Mouse (Mus musculus): ENCODE data around the gene Hfm1. TPM values are rescaled to one million over a fixed set of nuclear protein-coding genes. Genes with fewer than 3 reads are reported as not detected.

Hfm1 gene
- polyA plus RNA-seq, 1 experiment = 0.16 TPM

DNA sequence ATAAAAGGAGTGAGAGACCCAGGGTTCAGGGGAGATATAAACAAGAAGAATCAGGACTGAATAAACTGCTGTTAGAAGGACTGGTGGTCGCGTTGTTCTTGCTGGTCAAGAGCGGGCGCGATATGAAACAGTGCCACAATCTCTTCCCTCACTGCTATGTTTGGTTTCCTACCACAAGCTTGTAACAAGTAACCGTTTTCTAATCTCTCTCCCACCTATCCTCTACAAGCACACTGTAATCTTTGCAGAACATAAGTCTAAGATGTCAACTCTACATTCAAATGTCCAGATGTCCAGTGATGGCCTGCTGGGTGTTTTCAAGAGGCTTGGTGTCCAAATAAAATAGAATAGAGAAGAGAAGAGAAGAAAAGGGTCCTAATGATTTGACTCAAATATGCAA, 22.6 kb upstream of the Hfm1 start:
- Histone ChIP-seq H3K9me3 (peaks cover 5% of the 10 kb centered on the region), H3K27me3 (replicated peaks) (peaks cover 5% of the 10 kb centered on the region), H3K4me1 (peaks cover 4% of the 10 kb centered on the region), H3K4me3 (replicated peaks) (no peak overlapping the region), H3K36me3 (replicated peaks; ENCODE audit: low read length) (no peaks in the 10 kb centered on the region)
- TF ChIP-seq FLI1 (IDR thresholded peaks at IDR 0.05; ENCODE audit: low read length) (no peak), GATA1 (IDR thresholded peaks at IDR 0.05; ENCODE audit: borderline replicate concordance, low read length) (no peak)

DNA sequence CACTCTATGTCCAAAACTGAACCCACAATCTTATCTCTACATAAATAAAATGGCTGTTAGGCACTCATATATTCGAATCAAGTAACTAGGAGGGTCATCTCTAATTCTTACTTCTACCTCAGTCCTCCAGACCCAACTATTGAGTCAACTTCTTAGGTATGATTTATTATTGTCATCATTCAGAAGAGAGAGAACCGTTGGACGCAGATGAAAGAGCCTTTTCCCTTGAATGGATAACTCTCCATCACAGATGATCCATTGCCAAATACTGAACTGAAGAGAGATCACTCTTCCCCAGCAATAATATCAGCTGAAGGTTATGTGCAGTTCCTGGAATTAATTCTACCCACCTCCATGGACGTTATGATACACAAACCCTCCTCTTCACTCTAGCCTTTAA, 20.2 kb upstream of the Hfm1 start:
- H3K9me3 ChIP-seq = peaks cover 4% of the 10 kb centered on the region

DNA sequence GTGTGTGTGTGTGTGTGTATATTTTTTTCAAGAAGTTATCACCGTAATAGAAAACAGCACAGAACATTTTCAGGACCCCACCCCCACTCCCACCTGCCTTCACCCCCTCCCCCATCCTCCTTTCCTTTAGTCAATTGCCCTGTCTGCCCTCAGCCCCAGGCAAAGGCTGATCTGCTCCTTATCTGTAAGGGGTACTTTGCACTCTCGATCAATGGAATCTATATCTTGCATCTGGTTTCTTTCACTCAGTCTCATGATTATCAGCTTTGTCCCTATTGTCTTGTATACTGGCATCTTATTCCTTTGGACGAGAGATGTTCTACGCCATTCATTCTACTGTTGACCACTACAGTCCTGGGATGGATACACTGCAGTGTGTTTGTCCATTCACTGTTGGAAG, 1.9 kb upstream of the Hfm1 start:
- TF ChIP-seq FLI1 (IDR thresholded peaks at IDR 0.05; ENCODE audit: low read length) (no peak), GATA1 (IDR thresholded peaks at IDR 0.05; ENCODE audit: borderline replicate concordance, low read length) (no peak)
- Histone ChIP-seq H3K4me3 (replicated peaks) (no peak overlapping the region), H3K27me3 (replicated peaks) (peaks cover 3% of the 10 kb centered on the region), H3K36me3 (replicated peaks; ENCODE audit: low read length) (no peaks in the 10 kb centered on the region), H3K4me1 (peaks cover 15% of the 10 kb centered on the region), H3K9me3 (no peaks in the 10 kb centered on the region)

More for the DNA sequence above, 20.2 kb upstream of the Hfm1 start:
- peaks cover 4% of the 10 kb centered on the region for H3K4me1 ChIP-seq
- no peaks in the 10 kb centered on the region for H3K36me3 ChIP-seq (replicated peaks; ENCODE audit: low read length)
- TF ChIP-seq GATA1 (IDR thresholded peaks at IDR 0.05; ENCODE audit: borderline replicate concordance, low read length) = no peak
- TF ChIP-seq FLI1 (IDR thresholded peaks at IDR 0.05; ENCODE audit: low read length) = no peak
- H3K27me3 ChIP-seq (replicated peaks) = peaks cover 2% of the 10 kb centered on the region
- no peak overlapping the region for H3K4me3 ChIP-seq (replicated peaks)

DNA sequence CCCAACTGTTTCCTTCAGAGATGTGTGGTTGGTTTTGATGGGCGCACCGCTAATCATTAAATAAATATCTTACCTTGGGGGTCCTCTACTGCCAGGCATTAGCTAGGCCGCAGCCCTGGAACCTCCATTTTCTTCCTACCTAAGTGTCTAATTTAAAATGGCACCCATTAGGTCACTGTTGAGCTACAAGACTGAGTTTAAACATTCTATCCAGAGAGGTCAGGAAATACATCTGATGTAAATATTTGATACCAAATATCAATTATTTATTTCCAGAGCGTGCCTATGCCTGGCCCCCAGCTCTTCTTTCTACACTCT, 207 bp upstream of the Hfm1 start:
- Histone ChIP-seq H3K4me3 (replicated peaks) (peak overlapping the region; percentile 91), H3K27me3 (replicated peaks) (peaks cover 3% of the 10 kb centered on the region)
- no peak for TF ChIP-seq GATA1 (IDR thresholded peaks at IDR 0.05; ENCODE audit: borderline replicate concordance, low read length)
- no peak for TF ChIP-seq FLI1 (IDR thresholded peaks at IDR 0.05; ENCODE audit: low read length)

DNA sequence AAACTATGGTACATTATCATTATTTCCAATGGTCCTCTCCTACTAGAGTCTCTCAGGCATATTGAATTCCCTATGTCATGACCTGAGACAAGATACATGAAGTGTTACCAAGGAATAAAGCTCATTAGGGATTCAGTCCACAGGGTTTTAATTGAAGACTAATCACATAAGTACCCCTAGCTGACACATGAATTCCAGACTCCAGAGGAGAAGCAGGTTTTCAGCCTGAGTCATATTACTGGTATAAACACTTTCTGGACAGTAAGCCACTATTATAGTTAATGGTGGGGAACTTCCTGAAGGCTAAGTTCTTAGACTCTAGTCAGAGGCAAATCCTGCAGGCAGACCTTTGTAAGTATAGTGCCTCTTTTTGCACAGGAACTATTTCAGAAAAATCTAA, 6.8 kb downstream of the Hfm1 start:
- H3K4me3 ChIP-seq (replicated peaks) = no peak overlapping the region
- no peaks in the 10 kb centered on the region for H3K27me3 ChIP-seq (replicated peaks)
- H3K4me1 ChIP-seq = peaks cover 4% of the 10 kb centered on the region; the same call in 1 of the 2 replicates
- TF ChIP-seq FLI1 (IDR thresholded peaks at IDR 0.05; ENCODE audit: low read length) (no peak), GATA1 (IDR thresholded peaks at IDR 0.05; ENCODE audit: borderline replicate concordance, low read length) (no peak)
- H3K36me3 ChIP-seq (replicated peaks; ENCODE audit: low read length) = no peaks in the 10 kb centered on the region
- no peaks in the 10 kb centered on the region for H3K9me3 ChIP-seq

More for the DNA sequence above, 207 bp upstream of the Hfm1 start:
- Histone ChIP-seq H3K4me1 (peaks cover 15% of the 10 kb centered on the region), H3K36me3 (replicated peaks; ENCODE audit: low read length) (no peaks in the 10 kb centered on the region), H3K9me3 (no peaks in the 10 kb centered on the region)

DNA sequence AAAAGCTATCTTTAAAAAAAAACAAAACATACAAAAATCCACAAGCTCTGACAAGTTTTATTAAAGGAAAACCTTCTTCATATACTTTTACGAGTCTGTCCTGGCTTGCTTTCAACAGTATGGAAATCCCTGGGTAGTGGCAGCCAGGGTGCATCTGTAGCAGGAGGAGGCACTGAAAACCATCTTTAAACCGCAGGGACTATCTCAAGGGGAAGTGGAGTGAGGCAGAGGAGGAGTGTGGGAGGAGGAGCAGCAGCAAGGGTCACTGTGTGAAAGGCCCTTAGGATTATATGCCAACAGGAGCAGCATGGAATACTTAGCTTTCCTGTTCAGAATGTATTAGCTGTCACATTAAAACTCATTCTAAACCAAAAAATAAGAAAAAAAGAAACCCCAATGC, 29.2 kb downstream of the Hfm1 start:
- no peaks in the 10 kb centered on the region for H3K36me3 ChIP-seq (replicated peaks; ENCODE audit: low read length)
- H3K4me1 ChIP-seq = peaks cover 15% of the 10 kb centered on the region
- TF ChIP-seq FLI1 (IDR thresholded peaks at IDR 0.05; ENCODE audit: low read length) = no peak
- no peak for TF ChIP-seq GATA1 (IDR thresholded peaks at IDR 0.05; ENCODE audit: borderline replicate concordance, low read length)
- no peaks in the 10 kb centered on the region for H3K9me3 ChIP-seq
- no peaks in the 10 kb centered on the region for H3K27me3 ChIP-seq (replicated peaks)
- peak overlapping the region; percentile 50 for H3K4me3 ChIP-seq (replicated peaks)

DNA sequence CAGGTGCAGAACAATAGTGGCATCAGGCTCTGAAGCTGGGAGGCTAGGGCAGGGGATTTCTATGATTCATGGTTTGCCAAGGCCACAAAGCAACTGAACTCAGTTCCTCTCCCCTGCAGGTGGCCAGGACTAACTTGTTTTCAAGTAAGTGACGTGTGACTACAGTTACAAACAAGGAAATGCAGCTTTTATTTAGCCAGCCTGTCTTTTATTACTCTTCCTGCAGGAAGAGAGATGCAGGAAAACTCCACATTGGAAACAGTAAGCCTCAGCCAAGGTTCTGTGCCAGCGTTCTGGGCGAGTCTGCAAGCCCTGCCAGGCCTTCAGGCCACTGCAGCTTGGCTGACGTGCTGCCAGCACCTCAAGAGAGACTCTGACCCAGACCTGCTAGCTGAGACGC, 34.3 kb downstream of the Hfm1 start:
- Histone ChIP-seq H3K4me3 (replicated peaks) (no peak overlapping the region), H3K4me1 (peaks cover 13% of the 10 kb centered on the region), H3K27me3 (replicated peaks) (no peaks in the 10 kb centered on the region), H3K9me3 (no peaks in the 10 kb centered on the region), H3K36me3 (replicated peaks; ENCODE audit: low read length) (no peaks in the 10 kb centered on the region)
- TF ChIP-seq GATA1 (IDR thresholded peaks at IDR 0.05; ENCODE audit: borderline replicate concordance, low read length) = no peak
- no peak for TF ChIP-seq FLI1 (IDR thresholded peaks at IDR 0.05; ENCODE audit: low read length)

DNA sequence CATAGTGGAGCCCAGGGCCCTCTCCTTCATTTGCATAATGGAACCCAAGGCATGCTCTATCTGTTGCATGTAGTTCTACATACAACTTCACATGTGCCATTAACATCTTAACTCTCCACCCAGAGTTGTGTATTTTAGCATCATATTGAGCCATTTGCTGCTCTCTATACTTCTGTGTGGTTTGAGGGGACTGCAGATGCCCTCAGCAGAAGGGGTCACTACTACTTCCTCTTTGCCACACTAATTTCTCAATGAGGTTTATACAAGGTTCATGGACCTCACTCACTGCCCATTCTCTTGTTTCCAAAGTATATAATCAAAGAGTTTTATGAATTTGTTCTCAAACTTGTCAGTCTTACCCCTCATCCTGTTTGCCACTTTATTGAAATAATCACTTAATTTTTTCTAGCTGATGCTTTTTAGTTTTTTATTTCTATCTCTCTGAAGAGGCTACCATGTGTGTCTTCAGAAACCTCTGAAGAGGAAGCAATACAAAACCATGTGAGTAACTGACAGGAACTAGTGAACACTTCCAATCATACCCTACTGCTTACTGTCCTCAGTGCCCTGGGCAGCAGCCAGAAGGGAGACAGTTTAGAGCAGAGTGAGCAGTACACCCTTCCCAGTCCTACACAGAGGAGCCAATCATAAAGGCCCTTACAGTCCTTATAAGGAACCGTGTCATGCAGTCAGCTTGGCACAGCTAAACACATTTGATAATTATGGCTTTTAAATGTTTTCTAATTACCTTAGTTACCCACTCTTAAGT, 38.6 kb downstream of the Hfm1 start:
- H3K9me3 ChIP-seq = no peaks in the 10 kb centered on the region

DNA sequence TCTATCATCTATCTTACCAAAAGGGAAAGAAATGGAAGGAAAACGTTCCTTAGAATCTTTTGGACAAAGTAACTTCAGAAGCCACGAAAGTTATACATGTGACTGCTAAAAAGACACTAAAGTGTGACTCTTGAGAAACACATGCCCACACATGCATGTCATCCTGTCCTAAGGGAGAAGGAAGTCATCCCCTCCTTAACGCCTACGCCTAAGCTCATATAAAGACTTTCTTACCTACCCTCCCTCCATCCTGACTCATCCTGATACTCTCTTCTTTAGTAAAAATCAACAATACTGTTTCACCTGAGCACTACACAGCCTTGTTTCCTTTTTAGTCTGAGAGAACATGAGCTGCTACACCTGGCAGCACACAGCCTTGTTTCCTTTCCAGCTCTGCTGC, 40.6 kb downstream of the Hfm1 start:
- H3K27me3 ChIP-seq (replicated peaks) = no peaks in the 10 kb centered on the region
- H3K4me3 ChIP-seq (replicated peaks) = no peak overlapping the region
- H3K4me1 ChIP-seq = peaks cover 9% of the 10 kb centered on the region
- TF ChIP-seq GATA1 (IDR thresholded peaks at IDR 0.05; ENCODE audit: borderline replicate concordance, low read length) = no peak
- no peak for TF ChIP-seq FLI1 (IDR thresholded peaks at IDR 0.05; ENCODE audit: low read length)
- H3K9me3 ChIP-seq = no peaks in the 10 kb centered on the region
- H3K36me3 ChIP-seq (replicated peaks; ENCODE audit: low read length) = no peaks in the 10 kb centered on the region

More for the DNA sequence above, 38.6 kb downstream of the Hfm1 start:
- H3K4me1 ChIP-seq = peaks cover 9% of the 10 kb centered on the region
- H3K36me3 ChIP-seq (replicated peaks; ENCODE audit: low read length) = no peaks in the 10 kb centered on the region
- no peak overlapping the region for H3K4me3 ChIP-seq (replicated peaks)
- TF ChIP-seq GATA1 (IDR thresholded peaks at IDR 0.05; ENCODE audit: borderline replicate concordance, low read length) = no peak
- TF ChIP-seq FLI1 (IDR thresholded peaks at IDR 0.05; ENCODE audit: low read length) = no peak
- H3K27me3 ChIP-seq (replicated peaks) = no peaks in the 10 kb centered on the region

DNA sequence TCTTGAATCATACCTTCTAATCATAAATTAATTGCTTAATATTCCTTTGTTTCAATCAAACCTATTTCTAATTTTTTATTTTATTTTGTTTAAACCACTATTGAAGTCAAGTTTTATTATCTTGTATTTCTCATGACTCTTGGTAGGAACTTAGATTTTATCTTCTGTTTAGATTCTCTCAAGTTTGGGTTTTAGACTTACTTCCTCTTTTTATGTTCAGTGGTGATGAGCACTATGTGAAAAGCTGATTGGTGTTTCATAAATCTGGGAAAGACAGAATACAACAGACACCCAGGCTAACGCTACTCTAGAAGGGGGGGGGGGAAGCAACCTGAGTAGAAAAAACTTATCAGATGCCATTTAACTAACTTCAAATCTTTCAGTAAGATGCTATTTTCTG, 49.7 kb downstream of the Hfm1 start:
- H3K27me3 ChIP-seq (replicated peaks) = peaks cover 3% of the 10 kb centered on the region
- no peaks in the 10 kb centered on the region for H3K36me3 ChIP-seq (replicated peaks; ENCODE audit: low read length)
- H3K4me3 ChIP-seq (replicated peaks) = no peak overlapping the region
- H3K9me3 ChIP-seq = no peaks in the 10 kb centered on the region
- H3K4me1 ChIP-seq = no peaks in the 10 kb centered on the region
- no peak for TF ChIP-seq GATA1 (IDR thresholded peaks at IDR 0.05; ENCODE audit: borderline replicate concordance, low read length)
- TF ChIP-seq FLI1 (IDR thresholded peaks at IDR 0.05; ENCODE audit: low read length) = no peak

Data from megakaryocyte, embryonic 14.5 days (primary cell).